Mouse (Mus musculus): ENCODE results near the gene Fzd5. TPM values are rescaled to one million over a fixed set of nuclear protein-coding genes. Genes with fewer than 3 reads are reported as not detected.

The Fzd5 gene
- total RNA-seq, 2 experiments from 2014 or later = 1.1 to 1.2 TPM

GRCm38 (mm10) chr1:64695156-64695555 lies 42.4 kb downstream of the Fzd5 start:
- intact Hi-C loops (cut with DNase I) = loop anchor here (10.0 kb wide), 1 partner anchor 160 kb away; the partner anchor contains the start of gene Creb1
- DNase-seq (ENCODE audit: extremely low spot score in 1 of 2, low spot score in 2 of 2) = no peak

GRCm38 (mm10) chr1:64691581-64691980 lies 46.0 kb downstream of the Fzd5 start:
- intact Hi-C loops (cut with DNase I) = loop anchor here (2.0 to 10.0 kb wide), 2 partner anchors 73 to 157 kb away; partner anchors contain the start of gene Creb1
- no peak for DNase-seq (ENCODE audit: extremely low spot score in 1 of 2, low spot score in 2 of 2)

GRCm38 (mm10) chr1:64691121-64691551 lies 46.4 kb downstream of the Fzd5 start:
- DNase-seq (ENCODE audit: extremely low spot score in 1 of 2, low spot score in 2 of 2) = peak in 1 of 2 experiments; percentile 69
- intact Hi-C loops (cut with DNase I) = loop anchor here (2.0 to 10.0 kb wide), 2 partner anchors 72 to 156 kb away; partner anchors contain the start of gene Creb1

GRCm38 (mm10) chr1:64690213-64691013 lies 47.1 kb downstream of the Fzd5 start, which contains the start of gene Ccnyl1:
Gene Ccnyl1 (plus strand): TSS chr1:64690455.
- intact Hi-C loops (cut with DNase I) = loop anchor here (2.0 to 10.0 kb wide), 2 partner anchors 72 to 156 kb away; partner anchors contain the start of gene Creb1
- peak; percentile 99 for DNase-seq (ENCODE audit: extremely low spot score in 1 of 2, low spot score in 2 of 2)

GRCm38 (mm10) chr1:64689561-64690212 lies 47.9 kb downstream of the Fzd5 start:
- intact Hi-C loops (cut with DNase I) = loop anchor here (2.0 to 10.0 kb wide), 2 partner anchors 71 to 155 kb away; partner anchors contain the start of gene Creb1
- no peak for DNase-seq (ENCODE audit: extremely low spot score in 1 of 2, low spot score in 2 of 2)

- intact Hi-C loops (cut with DNase I) = no loop called here
- DNase-seq (ENCODE audit: extremely low spot score in 1 of 2, low spot score in 2 of 2) = no peak
Observed at GRCm38 (mm10) chr1:64688046-64688445, 49.5 kb downstream of the Fzd5 start.

GRCm38 (mm10) chr1:64684440-64684839 lies 53.1 kb downstream of the Fzd5 start:
- DNase-seq (ENCODE audit: extremely low spot score in 1 of 2, low spot score in 2 of 2) = no peak
- intact Hi-C loops (cut with DNase I) = no loop called here

GRCm38 (mm10) chr1:64683039-64683438 lies 54.5 kb downstream of the Fzd5 start:
- no peak for DNase-seq (ENCODE audit: extremely low spot score in 1 of 2, low spot score in 2 of 2)
- intact Hi-C loops (cut with DNase I) = no loop called here

GRCm38 (mm10) chr1:64681499-64681898 lies 56.1 kb downstream of the Fzd5 start:
- DNase-seq (ENCODE audit: extremely low spot score in 1 of 2, low spot score in 2 of 2) = no peak

More at GRCm38 (mm10) chr1:64681499-64681898, 56.1 kb downstream of the Fzd5 start:
- intact Hi-C loops (cut with DNase I) = no loop called here

Other genes starting within 250 kb of the Fzd5 start
- 10 to 100 TPM; 40.9 to 43.1 TPM for gene Creb1, start 205.1 kb downstream of the Fzd5 start, total RNA-seq (2021)
- gene Mettl21a, start 120.5 kb downstream of the Fzd5 start, total RNA-seq (2021) = 10 to 100 TPM in 1 of 2 experiments, 1 to 10 TPM in 1; 7.4 to 12.0 TPM
- gene Ccnyl1, start 47.3 kb downstream of the Fzd5 start, total RNA-seq (2021) = 10 to 100 TPM; 27.8 to 32.0 TPM
- gene Plekhm3, start 219.1 kb upstream of the Fzd5 start, total RNA-seq (2021) = 10 to 100 TPM; 27.1 to 32.2 TPM